Mouse (Mus musculus) left cerebral cortex, postnatal 36 days (tissue): ENCODE data around the gene Dpm2. TPM values are rescaled to one million over a fixed set of nuclear protein-coding genes. Genes with fewer than 3 reads are reported as not detected.

ENCODE experiments used
- DNase-seq, 2 experiments: peaks; one replicate each; pipeline ENCODE4 v3.0.0; 2021 to 2022; ENCODE audit warnings: low spot score in 2 of 2, mixed read lengths in 1 of 2
- intact Hi-C: fragments of 180-260 bp; cut with DNase I; formaldehyde crosslinking; loops from one replicate; pipeline ENCODE4 v1.15.1; 2025
- total RNA-seq, 2 experiments: library from RNA; stranded (reverse); gene quantifications; 2 replicates each; pipeline ENCODE4 v1.2.3; 2021

The Dpm2 gene
- total RNA-seq, 2 experiments from 2014 or later = 74.8 to 77.0 TPM

DNA sequence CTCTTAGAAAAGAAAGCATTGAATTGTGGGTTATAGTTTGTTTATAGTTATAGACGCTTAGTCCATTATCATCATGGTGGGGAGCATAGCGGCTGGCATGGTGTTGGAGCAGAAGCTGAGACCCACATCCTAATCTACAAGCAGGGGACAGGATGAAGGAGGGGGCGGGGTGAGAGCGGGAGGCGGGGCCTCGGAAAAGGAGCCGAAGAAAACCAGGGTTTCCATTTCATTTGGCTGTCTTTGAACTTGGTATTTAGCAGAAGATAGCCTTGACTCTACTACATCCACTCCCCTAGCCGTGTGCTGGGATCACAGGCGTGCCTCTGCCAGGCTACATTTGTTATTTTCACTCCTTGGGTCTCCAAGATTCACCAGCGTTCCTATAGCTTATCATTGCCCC is 34.0 kb downstream of the Dpm2 start:
- intact Hi-C loops = no loop called here
- no peak for DNase-seq

- DNase-seq = peak; percentile 78 to 88
- intact Hi-C loops = no loop called here
Observed at GRCm38 (mm10) chr2:32606161-32607142, 35.8 kb downstream of the Dpm2 start.

DNA sequence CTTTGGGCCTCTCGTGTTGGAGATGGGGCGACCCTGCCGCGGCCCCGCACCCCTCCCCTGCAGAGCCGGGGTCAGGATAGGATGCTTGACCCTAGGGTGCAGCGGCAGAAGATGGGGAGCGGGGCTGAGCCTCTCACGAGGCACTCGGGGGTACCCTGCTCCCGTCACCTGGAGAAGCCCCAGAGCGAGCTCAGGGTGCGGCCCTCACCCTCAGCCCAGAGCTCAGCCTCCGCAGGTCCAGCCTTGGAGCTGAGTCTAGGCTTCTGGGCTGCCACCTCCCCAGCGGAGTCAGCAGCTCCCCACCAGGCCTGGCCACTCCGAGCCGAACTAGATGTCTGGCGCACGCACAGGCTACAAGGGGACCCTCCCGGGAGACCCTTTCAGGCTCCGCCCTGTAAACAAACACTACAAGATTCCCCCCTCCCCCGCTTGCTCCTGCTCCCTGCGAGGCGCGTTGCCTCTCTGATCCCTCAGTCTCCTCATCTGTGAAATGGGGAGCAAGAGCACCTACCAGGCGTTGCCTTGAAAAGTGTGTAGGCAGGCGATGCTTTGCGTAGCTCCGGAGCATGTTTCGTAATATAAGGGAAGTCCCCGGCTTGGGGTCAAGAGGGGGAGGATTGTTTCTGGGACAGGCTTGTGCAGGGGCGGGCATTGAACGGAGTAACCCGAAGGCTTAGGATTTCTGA is 36.7 kb downstream of the Dpm2 start:
- intact Hi-C loops = no loop called here
- peak; percentile 51 to 52 for DNase-seq

- DNase-seq = peak; percentile 41 to 53
- intact Hi-C loops = no loop called here
Observed at GRCm38 (mm10) chr2:32608141-32608777, 37.6 kb downstream of the Dpm2 start.

- no peak for DNase-seq
- intact Hi-C loops = no loop called here
Observed at GRCm38 (mm10) chr2:32608778-32609435, 38.2 kb downstream of the Dpm2 start.

GRCm38 (mm10) chr2:32610610-32611229 is 40.1 kb downstream of the Dpm2 start:
- peak in 1 of 2 experiments; percentile 55 for DNase-seq
- intact Hi-C loops = loop anchor here (5.0 kb wide), 1 partner anchor 33 kb away; the partner anchor contains the start of gene 9430097D07Rik

GRCm38 (mm10) chr2:32612274-32612673 is 41.6 kb downstream of the Dpm2 start:
- intact Hi-C loops = loop anchor here (5.0 kb wide), 1 partner anchor 35 kb away; the partner anchor contains the start of gene 9430097D07Rik
- no peak for DNase-seq

- intact Hi-C loops = no loop called here
Observed at GRCm38 (mm10) chr2:32617109-32617508, 46.5 kb downstream of the Dpm2 start.

DNA sequence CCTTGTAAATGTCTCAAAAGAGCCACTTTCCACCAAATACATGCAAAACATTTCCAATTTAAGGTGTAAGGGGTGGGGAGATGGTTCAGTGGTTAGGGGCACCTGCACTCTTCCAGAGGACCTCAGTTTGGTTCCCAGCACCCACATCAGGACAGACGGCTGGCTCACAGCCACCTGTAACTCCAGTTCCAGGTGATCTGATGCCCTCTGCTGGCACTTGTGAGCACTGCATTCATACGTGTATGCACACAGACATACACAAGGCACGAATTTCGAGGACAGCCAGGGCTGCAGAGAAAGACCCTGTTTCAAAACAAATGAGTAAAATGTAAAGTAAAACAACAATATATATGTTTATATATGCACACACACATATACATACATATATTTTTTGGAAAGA is 46.9 kb downstream of the Dpm2 start:
- no peak for DNase-seq
- intact Hi-C loops = no loop called here

More at GRCm38 (mm10) chr2:32617109-32617508, 46.5 kb downstream of the Dpm2 start:
- no peak for DNase-seq

DNA sequence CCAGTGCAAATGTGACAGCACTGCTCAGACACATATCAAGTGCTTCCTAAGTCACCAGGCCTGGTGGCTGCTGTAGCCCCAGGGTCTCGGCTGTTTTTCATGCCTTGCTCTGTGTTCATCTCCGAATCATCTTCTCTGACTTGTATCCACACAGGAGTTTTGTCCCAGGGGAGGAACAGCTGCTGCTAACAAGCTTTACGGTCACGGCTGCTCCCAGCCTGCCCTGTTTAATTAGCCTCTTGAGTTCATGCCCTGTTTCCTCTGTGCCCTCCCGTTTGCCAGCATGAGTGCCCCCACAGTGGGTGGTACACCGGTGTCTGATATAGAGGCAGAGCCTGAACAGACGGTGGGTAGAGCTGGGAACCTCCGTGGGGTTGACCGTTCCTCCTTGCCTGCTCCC is 47.4 kb downstream of the Dpm2 start:
- no peak for DNase-seq
- intact Hi-C loops = no loop called here

DNA sequence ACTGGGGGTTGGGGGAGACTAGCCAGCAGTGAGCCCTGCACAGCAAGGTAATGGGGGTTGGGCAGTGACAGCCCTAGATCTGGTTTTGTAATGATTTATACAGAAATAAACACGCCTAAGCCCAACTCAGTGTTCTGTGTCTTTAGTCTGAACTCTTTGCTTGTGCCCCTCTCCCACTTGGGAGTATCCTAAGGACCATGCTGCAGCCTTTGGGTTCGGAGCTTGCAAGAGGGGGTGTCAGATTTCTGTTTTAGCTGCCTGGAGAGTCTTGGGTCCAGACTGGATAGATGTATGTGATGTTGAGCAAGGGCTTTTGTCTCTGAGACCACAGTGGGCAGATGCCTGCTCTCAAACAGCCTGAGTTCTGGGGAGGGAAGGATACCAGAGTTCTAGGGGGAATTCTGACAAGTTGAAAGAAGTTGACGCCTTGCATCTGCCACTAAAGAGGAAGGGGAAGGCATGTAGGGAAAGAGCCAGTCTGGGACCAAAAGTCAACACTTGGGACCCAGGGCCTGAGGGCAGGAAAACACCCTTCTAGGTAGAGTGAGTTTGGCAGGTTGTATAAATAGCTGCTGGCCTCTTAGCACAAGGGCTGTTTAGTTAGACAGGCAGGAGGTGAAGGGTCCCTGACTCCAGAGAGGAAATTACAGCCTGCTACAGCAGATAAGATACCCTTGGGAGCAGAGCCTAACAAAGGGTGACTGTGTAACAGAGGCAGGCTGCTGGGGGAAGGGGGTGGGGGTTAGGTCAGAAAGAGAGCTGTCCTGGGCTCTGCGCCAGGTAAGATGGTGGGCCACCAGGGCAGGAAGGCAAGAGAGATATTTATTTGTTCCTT is 50.2 kb downstream of the Dpm2 start:
- DNase-seq = no peak
- intact Hi-C loops = no loop called here

DNA sequence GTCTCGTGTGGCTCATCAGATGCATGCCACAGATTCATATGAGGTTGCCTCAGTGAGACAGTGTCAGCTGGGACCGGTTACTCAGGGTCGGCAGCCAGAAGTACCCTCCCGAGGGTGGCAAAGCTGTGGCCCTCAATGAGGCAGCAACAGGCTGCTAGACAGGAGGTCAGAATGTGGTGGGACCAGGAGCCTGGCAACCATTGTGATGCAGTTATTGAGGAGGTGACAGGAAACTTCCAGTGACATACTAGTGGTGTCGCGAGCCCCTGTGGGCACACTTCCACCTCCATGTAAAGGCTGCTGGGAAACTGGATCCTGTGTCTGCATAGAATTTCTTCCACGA is 50.8 kb downstream of the Dpm2 start, which contains the start of gene Ak1:
Ak1 (plus strand) TSS at position 242 of the 343 bp plus-strand sequence.
- intact Hi-C loops = no loop called here
- no peak for DNase-seq

Other genes with a start within 250 kb of the Dpm2 start
- 10 to 100 TPM; 60.4 to 97.8 TPM for gene Ciz1, start 218.5 kb upstream of the Dpm2 start, total RNA-seq
- 1,000 to 10,000 TPM; 1,215 to 1,406 TPM for gene Dnm1, start 217.5 kb upstream of the Dpm2 start, total RNA-seq
- gene 1110008P14Rik, start 188.9 kb upstream of the Dpm2 start, total RNA-seq = 100 to 1,000 TPM; 312 to 437 TPM
- gene Lcn2, start 182.6 kb upstream of the Dpm2 start, total RNA-seq = 1 to 10 TPM in 1 of 2 experiments, under 1 TPM in 1; 0.91 to 1.8 TPM
- 10 to 100 TPM; 40.6 to 54.8 TPM for gene Ptges2, start 175.0 kb upstream of the Dpm2 start, total RNA-seq
- gene Naif1, start 120.4 kb upstream of the Dpm2 start, total RNA-seq = 1 to 10 TPM; 3.9 TPM
- gene Slc25a25, start 119.4 kb upstream of the Dpm2 start, total RNA-seq = 10 to 100 TPM; 58.5 to 60.5 TPM
- gene Fam102a, start 35.5 kb upstream of the Dpm2 start, total RNA-seq = 10 to 100 TPM; 53.6 to 68.9 TPM
- 10 to 100 TPM in 1 of 2 experiments, 1 to 10 TPM in 1; 9.2 to 11.7 TPM for gene Pip5kl1, start 3.9 kb downstream of the Dpm2 start, total RNA-seq
- gene 9430097D07Rik, start 4.8 kb downstream of the Dpm2 start, total RNA-seq = 1 to 10 TPM; 1.1 to 1.4 TPM
- 10 to 100 TPM; 36.7 to 39.1 TPM for gene St6galnac4, start 16.2 kb downstream of the Dpm2 start, total RNA-seq
- 100 to 1,000 TPM; 121 to 135 TPM for gene St6galnac6, start 28.9 kb downstream of the Dpm2 start, total RNA-seq
- gene Ak1, start 50.9 kb downstream of the Dpm2 start, total RNA-seq = 100 to 1,000 TPM; 152 to 173 TPM
- 10 to 100 TPM; 22.0 to 26.1 TPM for gene Eng, start 75.7 kb downstream of the Dpm2 start, total RNA-seq
- 10 to 100 TPM in 1 of 2 experiments, 1 to 10 TPM in 1; 6.0 to 10.5 TPM for gene Fpgs, start 133.3 kb downstream of the Dpm2 start, total RNA-seq
- 100 to 1,000 TPM; 105 to 117 TPM for gene Cdk9, start 142.2 kb downstream of the Dpm2 start, total RNA-seq
- gene Sh2d3c, start 150.2 kb downstream of the Dpm2 start, total RNA-seq = 10 to 100 TPM; 33.3 to 45.8 TPM
- gene 6330409D20Rik, start 170.2 kb downstream of the Dpm2 start, total RNA-seq = 1 to 10 TPM; 2.5 to 3.2 TPM
- 10 to 100 TPM; 27.8 to 29.9 TPM for gene Tor2a, start 186.4 kb downstream of the Dpm2 start, total RNA-seq
- under 1 TPM; 0.41 to 0.72 TPM for gene Ttc16, start 204.8 kb downstream of the Dpm2 start, total RNA-seq
- 1 to 10 TPM; 7.2 to 9.2 TPM for gene Ptrh1, start 204.9 kb downstream of the Dpm2 start, total RNA-seq
- under 1 TPM in 1 of 2 experiments, not detected in 1; 0.29 TPM for gene Cfap157, start 213.6 kb downstream of the Dpm2 start, total RNA-seq